Mouse (Mus musculus) heart, embryonic 16.5 days (tissue): ENCODE measurements around the gene Csta1. TPM values are rescaled to one million over a fixed set of nuclear protein-coding genes. Genes with fewer than 3 reads are reported as not detected.
"Not testable (repeated sequence)": the region's sequence is repeated elsewhere in the genome, so short reads cannot be mapped to it uniquely, and the experiment has no call there.

ENCODE experiments used
- ATAC-seq: fragments of 200-750 bp; cut with Nextera tagmentation; replicated peaks from 2 replicates; pipeline ENCODE4 v1.8.0; 2017; ENCODE audit warnings: moderate number of reproducible peaks; ENCODE audit not compliant: insufficient read depth, low FRiP score; ENCODE audit errors: extremely low read depth
- H3K27ac ChIP-seq: fragments of 300-500 bp; sonication (generic); 2 replicates; pipeline ENCODE4 v1.5.1; 2014; ENCODE audit warnings: mild to moderate bottlenecking, low read length, control low read depth, moderate library complexity
- H3K27me3 ChIP-seq: fragments of 300-500 bp; sonication (generic); 2 replicates; pipeline ENCODE4 v1.6.1; 2014; ENCODE audit warnings: low read length, mixed read lengths; ENCODE audit not compliant: control insufficient read depth, insufficient read depth
- H3K36me3 ChIP-seq: fragments of 300-500 bp; sonication (generic); 2 replicates; pipeline ENCODE4 v1.6.1; 2014; ENCODE audit not compliant: control insufficient read depth, insufficient read depth
- H3K4me1 ChIP-seq: fragments of 300-500 bp; sonication (generic); 2 replicates; pipeline ENCODE4 v1.6.1; 2014; ENCODE audit warnings: low read length, mixed read lengths; ENCODE audit not compliant: control insufficient read depth, insufficient read depth
- H3K4me2 ChIP-seq: fragments of 300-500 bp; sonication (generic); 2 replicates; pipeline ENCODE4 v1.6.1; 2014; ENCODE audit warnings: low read depth, mild to moderate bottlenecking, control low read depth, low read length
- H3K4me3 ChIP-seq: fragments of 300-500 bp; sonication (generic); 2 replicates; pipeline ENCODE4 v1.5.1; 2014; ENCODE audit warnings: mild to moderate bottlenecking, control low read depth, low read length
- H3K9ac ChIP-seq: fragments of 300-500 bp; sonication (generic); 2 replicates; pipeline ENCODE4 v1.6.1; 2014; ENCODE audit warnings: low read length, control low read depth
- H3K9me3 ChIP-seq: fragments of 300-500 bp; sonication (generic); replicated peaks from 2 replicates; pipeline ENCODE4 v1.6.1; 2016; ENCODE audit warnings: low read length; ENCODE audit not compliant: control insufficient read depth
- WGBS: fragments of 180-500 bp; shearing (Covaris S2); extraction: QIAGEN DNeasy Blood & Tissue Kit; methylation state at CpG from one replicate; pipeline ENCODE4 v1.1.7; 2014; 5-methylcytosine and 5-hydroxymethylcytosine counted together
- polyA plus RNA-seq: library from polyadenylated mRNA; unstranded; fragments of >200 nt; fragmentation: Nextera tagmentation; extraction: Ambion mirVana; gene quantifications from 2 replicates; pipeline ENCODE4 v1.2.1, GENCODE M21; 2015

The Csta1 gene
- polyA plus RNA-seq, result 0.05 TPM in 1 of 2 replicates, not detected in the other

DNA sequence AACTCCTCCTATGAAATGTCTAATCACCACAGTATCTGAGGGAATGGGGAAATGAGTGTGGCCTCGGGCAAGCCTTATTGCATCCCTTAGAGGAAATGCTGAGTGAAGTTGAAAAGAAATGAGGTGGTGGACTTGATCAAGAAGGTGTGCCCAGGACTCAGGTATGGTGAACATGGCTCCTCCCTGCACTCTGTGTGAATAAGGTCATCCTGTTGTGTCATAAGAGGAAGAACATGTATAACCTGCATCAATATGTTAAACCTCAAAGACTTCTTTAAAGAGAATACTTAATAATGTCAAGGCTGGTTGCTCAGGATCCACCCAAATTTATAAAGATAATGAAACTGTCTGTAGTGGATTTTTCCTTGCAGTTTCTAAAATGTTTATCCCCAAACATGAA lies at the start of gene Csta1:
Gene Csta1 (minus strand): TSS at position 101 of the 400 bp plus-strand sequence.
- no peak for ATAC-seq
- no peaks in the 10 kb centered on the region for H3K36me3 ChIP-seq
- H3K4me2 ChIP-seq, result no peak within 1 kb of the TSS
- 67% methylated on average over 1 of the region's 1 CpGs for WGBS
- no peak within 1 kb of the TSS for H3K27ac ChIP-seq
- H3K27me3 ChIP-seq, result no peaks in the 10 kb centered on the region
- H3K4me1 ChIP-seq, result no peaks in the 10 kb centered on the region
- no peak within 1 kb of the TSS for H3K4me3 ChIP-seq
- no peak within 1 kb of the TSS for H3K9ac ChIP-seq
- H3K9me3 ChIP-seq, result no peaks in the 10 kb centered on the region

GRCm38 (mm10) chr16:36179910-36180309 lies 48.9 kb upstream of the Csta1 start:
- no peak overlapping the region for H3K27ac ChIP-seq
- ATAC-seq, result no peak
- no peak overlapping the region for H3K4me2 ChIP-seq
- no peaks in the 10 kb centered on the region for H3K9me3 ChIP-seq
- H3K27me3 ChIP-seq, result no peaks in the 10 kb centered on the region
- no peaks in the 10 kb centered on the region for H3K4me1 ChIP-seq
- WGBS, result 74% methylated on average over 2 of the region's 2 CpGs
- H3K36me3 ChIP-seq, result no peaks in the 10 kb centered on the region
- H3K9ac ChIP-seq, result no peak overlapping the region
- H3K4me3 ChIP-seq, result no peak overlapping the region

- Histone ChIP-seq H3K9ac (no peak overlapping the region), H3K9me3 (no peaks in the 10 kb centered on the region), H3K4me3 (no peak overlapping the region), H3K27me3 (no peaks in the 10 kb centered on the region), H3K4me1 (no peaks in the 10 kb centered on the region), H3K4me2 (no peak overlapping the region), H3K36me3 (no peaks in the 10 kb centered on the region), H3K27ac (no peak overlapping the region)
- no peak for ATAC-seq
Observed at GRCm38 (mm10) chr16:36176108-36176507, 45.1 kb upstream of the Csta1 start.

GRCm38 (mm10) chr16:36167841-36168240 lies 36.8 kb upstream of the Csta1 start:
- H3K4me1 ChIP-seq, H3K4me3 ChIP-seq, ATAC-seq, H3K9ac ChIP-seq, H3K36me3 ChIP-seq, H3K4me2 ChIP-seq, H3K27ac ChIP-seq, H3K9me3 ChIP-seq, H3K27me3 ChIP-seq: not testable (repeated sequence)
- 85% methylated on average over 9 of the region's 10 CpGs for WGBS

DNA sequence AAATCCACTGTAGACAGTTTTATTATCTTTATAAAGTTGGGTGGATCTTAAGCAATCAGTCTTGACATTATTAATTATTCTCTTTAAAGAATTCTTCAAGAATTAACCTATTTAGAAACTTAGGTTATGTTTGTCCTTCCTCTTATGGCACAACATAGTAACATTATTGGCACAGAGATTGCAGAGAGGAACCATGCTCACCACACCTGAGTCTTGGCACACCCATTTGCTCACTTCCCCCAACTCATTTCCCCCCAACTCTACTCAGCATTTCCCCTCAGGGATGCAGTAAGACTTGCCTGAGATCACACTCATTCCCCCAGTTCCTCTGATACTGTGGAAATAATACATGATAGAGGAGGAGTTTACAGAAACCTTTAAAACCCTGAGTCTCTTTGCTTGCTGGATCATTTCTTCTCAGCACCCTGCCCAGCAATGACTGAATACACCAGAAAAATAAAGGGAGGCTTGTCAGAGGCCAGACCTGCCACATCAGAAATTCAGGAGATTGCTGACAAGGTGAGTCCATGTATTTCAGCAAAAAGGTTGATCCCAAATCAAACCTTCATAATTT lies 25.4 kb upstream of the Csta1 start, which contains the start of gene Stfa2l1:
Gene Stfa2l1 (plus strand): TSS at position 410 of the 574 bp plus-strand sequence.
- H3K9me3 ChIP-seq, result no peaks in the 10 kb centered on the region
- H3K27me3 ChIP-seq, result no peaks in the 10 kb centered on the region
- ATAC-seq, result no peak
- H3K4me2 ChIP-seq, result no peak within 1 kb of the TSS
- H3K9ac ChIP-seq, result no peak within 1 kb of the TSS
- no peak within 1 kb of the TSS for H3K27ac ChIP-seq
- H3K36me3 ChIP-seq, result no peaks in the 10 kb centered on the region
- H3K4me1 ChIP-seq, result no peaks in the 10 kb centered on the region
- no peak within 1 kb of the TSS for H3K4me3 ChIP-seq

GRCm38 (mm10) chr16:36138201-36138600 lies 7.2 kb upstream of the Csta1 start:
- Histone ChIP-seq H3K27me3 (no peaks in the 10 kb centered on the region), H3K4me2 (no peak overlapping the region), H3K4me1 (no peaks in the 10 kb centered on the region), H3K27ac (no peak overlapping the region), H3K36me3 (no peaks in the 10 kb centered on the region), H3K9ac (no peak overlapping the region), H3K9me3 (no peaks in the 10 kb centered on the region), H3K4me3 (no peak overlapping the region)
- 64% methylated on average over 2 of the region's 2 CpGs for WGBS
- ATAC-seq, result no peak

DNA sequence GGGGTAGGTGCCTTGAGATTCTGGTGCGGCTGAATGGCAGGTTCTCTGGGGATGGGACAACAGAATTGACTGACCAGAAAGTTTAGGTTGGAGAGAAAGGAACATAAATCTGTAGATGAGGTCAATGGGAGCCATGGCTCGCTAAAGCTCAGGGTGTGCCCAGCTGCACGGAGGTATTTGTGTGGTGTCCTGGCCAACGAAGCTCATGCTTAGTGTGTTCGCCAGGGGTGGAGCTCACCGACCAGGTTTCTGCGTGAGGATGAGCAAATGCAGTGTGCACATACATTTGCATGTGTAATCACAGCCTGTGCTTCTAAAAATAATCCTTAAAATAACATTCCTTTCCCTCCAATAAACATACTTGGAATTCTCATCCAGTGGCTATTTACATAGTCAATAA lies 2.9 kb downstream of the Csta1 start:
- Histone ChIP-seq H3K27ac (no peak overlapping the region), H3K4me1 (no peaks in the 10 kb centered on the region), H3K4me3 (no peak overlapping the region), H3K36me3 (no peaks in the 10 kb centered on the region), H3K4me2 (no peak overlapping the region), H3K9ac (no peak overlapping the region), H3K9me3 (no peaks in the 10 kb centered on the region), H3K27me3 (no peaks in the 10 kb centered on the region)
- no peak for ATAC-seq
- WGBS, result 75% methylated on average over 7 of the region's 7 CpGs

DNA sequence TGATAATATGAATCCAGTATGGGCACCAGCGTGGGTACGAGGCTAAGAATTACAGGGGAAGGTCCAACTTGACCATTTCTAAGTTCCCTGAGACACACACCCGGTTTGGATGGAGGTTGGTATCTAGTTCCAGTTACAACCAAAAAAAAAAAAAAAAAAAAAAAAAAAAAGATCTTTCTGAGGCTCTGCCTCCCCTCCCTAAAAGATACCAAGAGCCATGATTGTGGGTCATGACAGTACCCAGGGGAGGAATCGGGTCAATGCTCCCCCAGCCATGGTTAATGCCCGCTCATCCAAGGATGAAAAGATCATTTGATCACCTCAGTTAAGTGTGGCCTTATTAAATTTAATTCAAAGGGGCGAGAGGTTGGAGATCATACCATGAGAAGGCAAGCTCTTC lies 15.3 kb downstream of the Csta1 start:
- not testable (repeated sequence) for H3K9ac ChIP-seq, H3K9me3 ChIP-seq, H3K36me3 ChIP-seq, H3K4me2 ChIP-seq, H3K27ac ChIP-seq, H3K4me1 ChIP-seq, H3K4me3 ChIP-seq, H3K27me3 ChIP-seq, ATAC-seq
- WGBS, result 92% methylated on average over 6 of the region's 6 CpGs

- not testable (repeated sequence) for ATAC-seq, H3K4me1 ChIP-seq, H3K27me3 ChIP-seq, H3K27ac ChIP-seq, H3K9ac ChIP-seq, H3K4me2 ChIP-seq, H3K4me3 ChIP-seq, H3K9me3 ChIP-seq, H3K36me3 ChIP-seq
Observed at GRCm38 (mm10) chr16:36111486-36111885, 19.6 kb downstream of the Csta1 start.
